Mouse (Mus musculus) cerebellum, adult 2 months (tissue): ENCODE data around the gene Coq6.

Experiments
- CTCF ChIP-seq: fragments of 200-500 bp; IDR thresholded peaks from 2 replicates; pipeline ENCODE4 v1.5.1; 2011; ENCODE audit warnings: low read depth, mild to moderate bottlenecking, control low read depth, low read length, moderate library complexity, borderline replicate concordance; ENCODE audit not compliant: insufficient read depth
- POLR2A ChIP-seq: fragments of 200-500 bp; IDR thresholded peaks from 2 replicates; pipeline ENCODE4 v1.6.1; 2011; ENCODE audit warnings: low read length, control low read depth, borderline replicate concordance; ENCODE audit not compliant: insufficient read depth

GRCm38 (mm10) chr12:84388097-84388496 lies 26.6 kb downstream of the Coq6 start:
- no peak for TF ChIP-seq CTCF
- no peak for TF ChIP-seq POLR2A
